Mouse (Mus musculus) lung, postnatal 4 days (tissue): Measurements from ENCODE around the gene Szt2.

Experiments used
- DNase-seq, 2 experiments: peaks; one replicate each; pipeline ENCODE4 v3.0.0; 2021

The Szt2 gene

GRCm38 (mm10) chr4:118357504-118357903 is 51.6 kb downstream of the Szt2 start:
- no peak for DNase-seq

GRCm38 (mm10) chr4:118356738-118357137 is 52.3 kb downstream of the Szt2 start:
- no peak for DNase-seq

GRCm38 (mm10) chr4:118354289-118354688 is 54.8 kb downstream of the Szt2 start:
- DNase-seq: no peak

- no peak for DNase-seq
These were observed 55.4 kb downstream of the Szt2 start for GRCm38 (mm10) chr4:118353689-118354088.

- no peak for DNase-seq
These were observed 57.2 kb downstream of the Szt2 start for GRCm38 (mm10) chr4:118351828-118352227.

- DNase-seq: no peak
These were observed 58.2 kb downstream of the Szt2 start for GRCm38 (mm10) chr4:118350864-118351263.

- no peak for DNase-seq
These were observed 61.4 kb downstream of the Szt2 start for GRCm38 (mm10) chr4:118347529-118348309.

- DNase-seq: no peak
These were observed 67.6 kb downstream of the Szt2 start for GRCm38 (mm10) chr4:118341447-118341846.

GRCm38 (mm10) chr4:118336658-118337057 is 72.4 kb downstream of the Szt2 start:
- DNase-seq: peak; percentile 61 to 75

GRCm38 (mm10) chr4:118335991-118336390 is 73.1 kb downstream of the Szt2 start:
- no peak for DNase-seq

GRCm38 (mm10) chr4:118331777-118332176 is 77.3 kb downstream of the Szt2 start:
- peak; percentile 57 to 79 for DNase-seq

- DNase-seq: no peak
These were observed 82.6 kb downstream of the Szt2 start for GRCm38 (mm10) chr4:118326476-118326875.

- peak in 1 of 2 experiments; percentile 64 for DNase-seq
These were observed 88.4 kb downstream of the Szt2 start for GRCm38 (mm10) chr4:118320636-118321035.

- no peak for DNase-seq
These were observed 89.2 kb downstream of the Szt2 start for GRCm38 (mm10) chr4:118319706-118320344.

GRCm38 (mm10) chr4:118316662-118317061 is 92.4 kb downstream of the Szt2 start:
- DNase-seq: no peak

GRCm38 (mm10) chr4:118315286-118315685 is 93.8 kb downstream of the Szt2 start:
- DNase-seq: no peak
